Mouse (Mus musculus) bone marrow, adult 2 months (tissue): Measurements from ENCODE around the gene B4galt5.

Experiments
- CTCF ChIP-seq: fragments of 200-500 bp; IDR thresholded peaks from 2 replicates; pipeline ENCODE4 v1.5.1; 2011; ENCODE audit warnings: low read length, control low read depth; ENCODE audit not compliant: control insufficient read depth, insufficient read depth
- POLR2A ChIP-seq: fragments of 200-500 bp; IDR thresholded peaks from 2 replicates; pipeline ENCODE4 v1.6.1; 2011; ENCODE audit warnings: low read depth, mild to moderate bottlenecking, control low read depth, low read length, borderline replicate concordance; ENCODE audit not compliant: control insufficient read depth

GRCm38 (mm10) chr2:167386998-167387397 is 38.0 kb upstream of the B4galt5 start:
- TF ChIP-seq CTCF (no peak), POLR2A (no peak)
